Mouse (Mus musculus): ENCODE measurements around the gene Agpat4.

DNA sequence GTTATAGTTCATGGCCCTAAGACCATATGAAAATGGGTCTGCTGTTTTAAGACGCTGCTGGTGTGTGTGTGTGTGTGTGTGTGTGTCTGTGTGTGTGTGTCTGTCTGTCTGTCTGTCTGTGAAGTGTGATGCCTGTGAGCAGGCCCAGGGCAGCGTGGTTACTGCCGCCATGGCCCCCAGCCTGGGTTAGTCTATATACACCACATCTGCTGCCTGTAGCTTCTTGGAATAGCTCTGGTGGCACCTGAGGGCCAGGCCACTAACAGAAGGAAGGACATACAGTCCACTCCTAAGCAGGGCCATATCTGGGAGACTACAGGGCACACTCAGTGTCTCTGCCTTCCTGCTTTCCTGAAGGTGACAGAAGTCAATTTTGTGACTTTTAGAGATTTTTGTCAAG, 122.2 kb downstream of the Agpat4 start:
- TF ChIP-seq CTCF (conservative IDR thresholded peaks at IDR 0.05; ENCODE audit: low read length) (no peak), POU5F1 (IDR thresholded peaks at IDR 0.05; ENCODE audit: borderline replicate concordance, low read length) (no peak), NANOG (IDR thresholded peaks at IDR 0.05; ENCODE audit: borderline replicate concordance, low read length) (no peak)
